ENCODE assay signal across 8 mouse cellular contexts in genomic region chr13:101766605-101767012, GRCm38 (mm10). TPM values are rescaled to one million over a fixed set of nuclear protein-coding genes. Genes with fewer than 3 reads are reported as not detected.
DNase-seq lines count a peak whose midpoint lies in the region; ATAC-seq and TF ChIP-seq lines count a peak whose summit lies in the region.

No protein-coding gene starts in this region.

- peaks cover 8% of the 10 kb centered on the region for H3K4me1 ChIP-seq in cortical plate, adult 2 months (ENCODE audit: control insufficient read depth, insufficient read depth, low read length)
- peaks cover 14% of the 10 kb centered on the region for H3K4me1 ChIP-seq in hindbrain, postnatal 0 days (ENCODE audit: insufficient read depth, low read length)
- peaks cover 26% of the 10 kb centered on the region; the same call in 1 of the 2 replicates for H3K4me1 ChIP-seq in midbrain, postnatal 0 days (ENCODE audit: insufficient read depth, low read length)

- intact Hi-C loops in gastrocnemius, postnatal 36 days (cut with DNase I): loop anchor here (5.0 kb wide), 1 partner anchor 36 kb away; no protein-coding TSS in a partner anchor

- under 1% methylated on average over 5 of the region's 5 CpGs for WGBS in hindbrain, postnatal 0 days
- WGBS in midbrain, postnatal 0 days: 1% methylated on average over 5 of the region's 5 CpGs

- H3K9ac ChIP-seq in hindbrain, postnatal 0 days (replicated peaks; ENCODE audit: low read length): peak overlapping the region; percentile 97
- H3K9ac ChIP-seq in midbrain, postnatal 0 days (replicated peaks; ENCODE audit: low read length, poor library complexity, severe bottlenecking): peak overlapping the region; percentile 61

- no peak for TF ChIP-seq POLR2A in cortical plate, adult 2 months (IDR thresholded peaks at IDR 0.05; ENCODE audit: extremely low read depth, insufficient read depth, low read length)

- no peak for DNase-seq in layer of hippocampus, adult 2 months (ENCODE audit: low spot score in 2 of 2)
- no peak for DNase-seq in layer of hippocampus, postnatal 10 days (ENCODE audit: low spot score in 2 of 2)
- DNase-seq in hindbrain, postnatal 0 days (ENCODE audit: low spot score): no peak
- no peak for DNase-seq in midbrain, postnatal 0 days (ENCODE audit: low spot score)
- DNase-seq in urinary bladder, postnatal 14 days (ENCODE audit: low spot score): no peak
- no peak for DNase-seq in adrenal gland, postnatal 25 days
- no peak for DNase-seq in gastrocnemius, postnatal 36 days

- no peaks in the 10 kb centered on the region for H3K9me3 ChIP-seq in hindbrain, postnatal 0 days (ENCODE audit: low read length)
- H3K9me3 ChIP-seq in midbrain, postnatal 0 days (ENCODE audit: low read length): no peaks in the 10 kb centered on the region

- no peak for TF ChIP-seq CTCF in layer of hippocampus, adult 2 months (conservative IDR thresholded peaks at IDR 0.05)
- no peak for TF ChIP-seq CTCF in cortical plate, adult 2 months (IDR thresholded peaks at IDR 0.05; ENCODE audit: extremely low read depth, insufficient read depth, low read length)
- no peak for TF ChIP-seq CTCF in hindbrain, postnatal 0 days (IDR thresholded peaks at IDR 0.05; ENCODE audit: low read depth)
- TF ChIP-seq CTCF in midbrain, postnatal 0 days (IDR thresholded peaks at IDR 0.05): no peak

- no peak for ATAC-seq in hindbrain, postnatal 0 days
- no peak for ATAC-seq in midbrain, postnatal 0 days (ENCODE audit: low FRiP score)

- H3K36me3 ChIP-seq in hindbrain, postnatal 0 days (ENCODE audit: insufficient read depth, low read length): no peaks in the 10 kb centered on the region
- H3K36me3 ChIP-seq in midbrain, postnatal 0 days (ENCODE audit: insufficient read depth, low read length): no peaks in the 10 kb centered on the region

- H3K27me3 ChIP-seq in hindbrain, postnatal 0 days (ENCODE audit: insufficient read depth, low read length): no peaks in the 10 kb centered on the region
- H3K27me3 ChIP-seq in midbrain, postnatal 0 days (ENCODE audit: insufficient read depth, low read length): no peaks in the 10 kb centered on the region

- peak overlapping the region; percentile 80 for H3K4me3 ChIP-seq in layer of hippocampus, adult 2 months
- H3K4me3 ChIP-seq in cortical plate, adult 2 months (ENCODE audit: insufficient read depth, low read length): peak overlapping the region; percentile 83
- H3K4me3 ChIP-seq in hindbrain, postnatal 0 days (ENCODE audit: low read length): peak overlapping the region; percentile 95
- peak overlapping the region; percentile 74 for H3K4me3 ChIP-seq in midbrain, postnatal 0 days (ENCODE audit: low read depth, low read length)

- H3K4me2 ChIP-seq in hindbrain, postnatal 0 days (ENCODE audit: low read depth, low read length): peak overlapping the region; percentile 84
- peak overlapping the region; percentile 81 for H3K4me2 ChIP-seq in midbrain, postnatal 0 days (ENCODE audit: low read depth, low read length, poor library complexity, severe bottlenecking)

- peak overlapping the region; percentile 91 for H3K27ac ChIP-seq in layer of hippocampus, adult 2 months
- no peak overlapping the region for H3K27ac ChIP-seq in cortical plate, adult 2 months (ENCODE audit: insufficient read depth, low read length)
- peak overlapping the region; percentile 95 for H3K27ac ChIP-seq in hindbrain, postnatal 0 days
- peak overlapping the region; percentile 96 for H3K27ac ChIP-seq in midbrain, postnatal 0 days (ENCODE audit: low read depth, low read length)

RNA-seq across cellular contexts. Expression of gene Pik3r1, which starts 1.4 kb away (rescaled TPM):
- total RNA-seq in layer of hippocampus, adult 2 months (2021): 10 to 100 TPM; 79.8 to 80.8 TPM
- 100 to 1,000 TPM; 109 to 112 TPM for total RNA-seq in layer of hippocampus, postnatal 10 days (2021)
- 53.4 and 61.0 TPM in 2 replicates for polyA plus RNA-seq in cortical plate, adult 2 months (2012; rRNA removed)
- total RNA-seq in hindbrain, postnatal 0 days (2014; rRNA removed): 95.6 and 111 TPM in 2 replicates
- polyA plus RNA-seq in hindbrain, postnatal 0 days (2015; fragmentation: Nextera tagmentation; extraction: Ambion mirVana): 56.2 and 58.1 TPM in 2 replicates
- 99.2 and 116 TPM in 2 replicates for total RNA-seq in midbrain, postnatal 0 days (2014; rRNA removed)
- polyA plus RNA-seq in midbrain, postnatal 0 days (2015; fragmentation: Nextera tagmentation; extraction: Ambion mirVana): 43.0 and 54.4 TPM in 2 replicates
- total RNA-seq in adrenal gland, postnatal 25 days (2021): 130 and 193 TPM in 2 replicates
- 10 to 100 TPM; 21.6 to 32.9 TPM for total RNA-seq in gastrocnemius, postnatal 36 days (2021)
